Mouse (Mus musculus): ENCODE data around the gene Ifitm2. TPM values are rescaled to one million over a fixed set of nuclear protein-coding genes. Genes with fewer than 3 reads are reported as not detected.

The Ifitm2 gene
- polyA plus RNA-seq, 1 experiment from 2014 or later = 234 TPM

DNA sequence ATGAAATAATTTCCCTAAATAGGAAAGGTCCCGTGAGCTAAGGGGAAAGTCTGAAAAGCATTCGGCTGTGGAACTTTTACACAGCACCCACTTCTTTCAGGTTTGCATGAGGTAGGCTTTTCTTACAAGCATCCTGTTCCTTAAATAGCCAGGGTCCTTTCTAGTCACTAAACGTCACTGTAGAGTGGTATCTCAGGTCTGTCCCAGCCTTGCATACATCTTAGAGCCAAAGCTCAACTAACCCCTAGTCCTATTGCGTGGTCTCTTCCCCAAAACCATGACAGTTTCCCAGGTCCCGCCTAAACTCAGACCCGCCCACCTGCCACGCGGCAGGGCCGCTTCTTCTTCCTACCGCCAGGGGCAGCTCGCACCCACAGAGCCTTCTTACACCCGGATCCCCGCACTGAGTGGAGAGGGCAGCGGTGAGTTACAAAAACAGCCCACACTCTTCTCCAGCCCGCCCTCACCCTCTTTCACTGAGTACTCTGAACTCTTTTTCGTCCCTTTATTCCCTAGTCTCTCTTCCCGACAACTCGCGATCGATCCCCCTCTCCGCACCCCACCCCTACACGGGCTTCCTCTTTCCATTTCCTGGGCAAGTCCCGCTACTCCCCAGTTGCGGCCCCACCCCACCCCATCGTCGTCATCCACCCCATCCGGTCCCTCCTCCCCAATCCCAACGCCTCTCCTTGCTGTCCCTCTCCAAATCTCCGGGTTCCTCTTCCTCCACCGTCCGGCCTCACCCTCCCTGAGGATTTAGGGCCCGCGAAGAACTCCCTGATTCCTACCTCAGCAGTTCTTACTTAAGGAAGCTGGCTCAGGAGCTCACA is 14.3 kb downstream of the Ifitm2 start, which contains the start of gene Pgghg:
Gene Pgghg, plus strand, starts transcription at position 170 of the 830 bp plus-strand sequence.
- Histone ChIP-seq H3K36me3 (replicated peaks; ENCODE audit: control insufficient read depth, insufficient read depth) (no peaks in the 10 kb centered on the region), H3K4me2 (replicated peaks) (peak within 1 kb of the TSS; percentile 54), H3K9ac (peak within 1 kb of the TSS; percentile 57), H3K9me3 (ENCODE audit: control insufficient read depth, low read length) (no peaks in the 10 kb centered on the region), H3K4me3 (replicated peaks; ENCODE audit: low read length) (peak within 1 kb of the TSS; percentile 43), H3K27me3 (ENCODE audit: control insufficient read depth, insufficient read depth, low read length) (0 out of 2 replicates have a peak, but pooled peaks cover 2% of the 10 kb centered on the region), H3K4me1 (replicated peaks; ENCODE audit: control insufficient read depth, insufficient read depth, low read length) (peaks cover 16% of the 10 kb centered on the region; the same call in 1 of the 2 replicates), H3K27ac (peak within 1 kb of the TSS; percentile 62; the same call in 1 of the 2 replicates)
- WGBS = 4% methylated on average over 33 of the region's 33 CpGs
- DNase-seq (ENCODE audit: low spot score) (peak; percentile 72), ATAC-seq (ENCODE audit: low FRiP score) (peak; percentile 79)

DNA sequence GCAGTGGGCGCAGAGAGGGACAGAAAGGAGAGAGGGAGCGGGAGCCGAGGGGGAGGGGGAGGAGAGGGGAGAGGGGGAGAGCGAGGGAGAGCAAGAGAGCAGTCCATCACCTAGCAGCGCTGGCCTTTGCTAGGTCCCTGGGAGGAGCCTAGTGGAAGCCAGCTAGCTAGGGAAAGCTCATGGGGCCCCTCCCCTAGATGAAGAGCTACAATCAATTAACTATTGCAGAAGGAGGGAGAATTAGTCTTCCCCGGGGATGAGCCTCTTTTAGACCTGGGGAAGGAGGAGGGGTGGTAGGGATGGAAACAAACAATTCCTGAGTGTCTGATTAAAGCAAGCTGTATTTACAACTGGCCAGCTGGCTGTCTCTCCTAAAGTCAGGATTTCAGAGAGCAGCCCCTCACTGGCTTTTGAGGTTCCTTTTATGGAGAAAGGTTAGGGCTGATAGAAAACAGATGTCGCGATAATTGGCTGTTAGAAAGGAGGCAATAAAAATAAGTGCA is 16.1 kb downstream of the Ifitm2 start:
- Histone ChIP-seq H3K36me3 (replicated peaks; ENCODE audit: control insufficient read depth, insufficient read depth) (no peaks in the 10 kb centered on the region), H3K9ac (no peak overlapping the region), H3K27me3 (ENCODE audit: control insufficient read depth, insufficient read depth, low read length) (0 out of 2 replicates have a peak, but pooled peaks cover 2% of the 10 kb centered on the region), H3K4me1 (replicated peaks; ENCODE audit: control insufficient read depth, insufficient read depth, low read length) (peaks cover 16% of the 10 kb centered on the region; the same call in 1 of the 2 replicates), H3K9me3 (ENCODE audit: control insufficient read depth, low read length) (no peaks in the 10 kb centered on the region), H3K4me3 (replicated peaks; ENCODE audit: low read length) (no peak overlapping the region), H3K27ac (no peak overlapping the region), H3K4me2 (replicated peaks) (no peak overlapping the region; the same call in 1 of the 2 replicates)
- ATAC-seq (ENCODE audit: low FRiP score) = no peak
- WGBS = 11% methylated on average over 8 of the region's 8 CpGs
- no peak for DNase-seq (ENCODE audit: low spot score)

DNA sequence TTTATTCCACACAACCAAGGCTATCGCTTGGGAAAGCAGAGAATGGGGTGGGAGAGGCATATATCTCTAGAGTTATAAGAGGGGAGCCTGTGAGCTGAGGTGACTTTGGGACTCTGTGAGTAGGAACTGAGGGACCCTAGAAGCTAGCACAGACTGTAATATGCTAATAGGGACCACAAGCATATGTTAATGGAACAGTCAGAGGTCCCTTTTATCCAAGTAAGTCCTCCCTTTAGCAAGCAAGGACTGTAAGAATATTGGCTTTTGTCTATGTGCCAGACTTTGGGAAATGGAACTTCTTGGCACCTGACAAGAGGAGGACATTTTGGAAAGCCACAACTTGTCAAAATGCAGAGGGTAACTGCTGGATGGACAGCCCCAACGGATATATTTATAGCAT is 16.9 kb downstream of the Ifitm2 start:
- Histone ChIP-seq H3K4me3 (replicated peaks; ENCODE audit: low read length) (no peak overlapping the region), H3K4me2 (replicated peaks) (no peak overlapping the region), H3K9ac (no peak overlapping the region), H3K9me3 (ENCODE audit: control insufficient read depth, low read length) (no peaks in the 10 kb centered on the region), H3K36me3 (replicated peaks; ENCODE audit: control insufficient read depth, insufficient read depth) (no peaks in the 10 kb centered on the region), H3K27me3 (ENCODE audit: control insufficient read depth, insufficient read depth, low read length) (0 out of 2 replicates have a peak, but pooled peaks cover 2% of the 10 kb centered on the region), H3K4me1 (replicated peaks; ENCODE audit: control insufficient read depth, insufficient read depth, low read length) (peaks cover 16% of the 10 kb centered on the region; the same call in 1 of the 2 replicates), H3K27ac (no peak overlapping the region)
- WGBS = 19% methylated on average over 2 of the region's 2 CpGs
- DNase-seq (ENCODE audit: low spot score) = no peak
- no peak for ATAC-seq (ENCODE audit: low FRiP score)

DNA sequence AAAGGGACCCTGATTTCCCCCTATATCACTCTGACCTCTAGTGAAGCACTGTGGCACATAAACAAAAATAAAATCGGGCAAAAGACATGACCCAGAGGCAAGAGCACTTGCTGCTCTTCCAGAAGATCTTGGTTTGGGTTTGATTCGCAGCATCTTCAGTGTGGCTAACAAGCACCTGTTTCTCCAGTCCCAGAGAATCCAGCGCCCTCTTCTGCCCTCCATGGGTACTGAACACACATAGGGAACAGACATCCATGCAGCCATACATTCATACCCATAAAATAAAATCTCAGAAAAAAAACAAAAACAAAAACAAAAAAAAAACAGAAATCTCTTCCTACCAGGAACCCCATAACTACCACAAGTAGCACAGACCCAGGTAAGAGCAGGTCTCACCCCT is 17.4 kb downstream of the Ifitm2 start:
- Histone ChIP-seq H3K4me2 (replicated peaks) (no peak overlapping the region), H3K9ac (no peak overlapping the region), H3K27ac (no peak overlapping the region), H3K9me3 (ENCODE audit: control insufficient read depth, low read length) (no peaks in the 10 kb centered on the region), H3K4me1 (replicated peaks; ENCODE audit: control insufficient read depth, insufficient read depth, low read length) (peaks cover 16% of the 10 kb centered on the region; the same call in 1 of the 2 replicates), H3K36me3 (replicated peaks; ENCODE audit: control insufficient read depth, insufficient read depth) (no peaks in the 10 kb centered on the region), H3K27me3 (ENCODE audit: control insufficient read depth, insufficient read depth, low read length) (0 out of 2 replicates have a peak, but pooled peaks cover 2% of the 10 kb centered on the region), H3K4me3 (replicated peaks; ENCODE audit: low read length) (no peak overlapping the region)
- WGBS = 45% methylated on average over 3 of the region's 3 CpGs
- DNase-seq (ENCODE audit: low spot score) (no peak), ATAC-seq (ENCODE audit: low FRiP score) (no peak)

DNA sequence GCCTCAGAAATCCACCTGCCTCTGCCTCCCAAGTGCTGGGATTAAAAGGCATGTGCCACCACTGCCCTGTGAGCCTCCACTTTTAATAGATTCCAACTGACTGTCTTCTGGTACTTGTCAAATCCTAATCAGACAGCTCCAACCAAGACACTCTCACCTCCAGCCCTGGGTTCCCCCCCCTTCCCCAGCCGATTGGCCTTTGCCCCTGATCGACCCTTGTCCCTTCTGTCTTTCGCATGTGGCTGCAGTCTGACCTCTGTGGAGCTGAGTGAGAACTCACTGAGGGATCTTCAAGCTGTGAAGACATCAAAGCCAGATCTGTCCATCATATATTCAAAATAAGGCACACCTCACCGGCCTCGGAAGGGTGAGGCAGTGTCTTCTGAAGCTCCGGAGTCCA is 28.6 kb downstream of the Ifitm2 start:
- H3K4me3 ChIP-seq (replicated peaks; ENCODE audit: low read length) = no peak overlapping the region
- 89% methylated on average over 6 of the region's 6 CpGs for WGBS
- H3K36me3 ChIP-seq (replicated peaks; ENCODE audit: control insufficient read depth, insufficient read depth) = no peaks in the 10 kb centered on the region
- no peak overlapping the region for H3K9ac ChIP-seq
- ATAC-seq (ENCODE audit: low FRiP score) = no peak
- H3K27ac ChIP-seq = no peak overlapping the region
- H3K4me1 ChIP-seq (replicated peaks; ENCODE audit: control insufficient read depth, insufficient read depth, low read length) = peaks cover 9% of the 10 kb centered on the region; the same call in 1 of the 2 replicates
- no peak overlapping the region for H3K4me2 ChIP-seq (replicated peaks)
- no peaks in the 10 kb centered on the region for H3K9me3 ChIP-seq (ENCODE audit: control insufficient read depth, low read length)
- DNase-seq (ENCODE audit: low spot score) = no peak
- peaks cover 32% of the 10 kb centered on the region for H3K27me3 ChIP-seq (ENCODE audit: control insufficient read depth, insufficient read depth, low read length)

DNA sequence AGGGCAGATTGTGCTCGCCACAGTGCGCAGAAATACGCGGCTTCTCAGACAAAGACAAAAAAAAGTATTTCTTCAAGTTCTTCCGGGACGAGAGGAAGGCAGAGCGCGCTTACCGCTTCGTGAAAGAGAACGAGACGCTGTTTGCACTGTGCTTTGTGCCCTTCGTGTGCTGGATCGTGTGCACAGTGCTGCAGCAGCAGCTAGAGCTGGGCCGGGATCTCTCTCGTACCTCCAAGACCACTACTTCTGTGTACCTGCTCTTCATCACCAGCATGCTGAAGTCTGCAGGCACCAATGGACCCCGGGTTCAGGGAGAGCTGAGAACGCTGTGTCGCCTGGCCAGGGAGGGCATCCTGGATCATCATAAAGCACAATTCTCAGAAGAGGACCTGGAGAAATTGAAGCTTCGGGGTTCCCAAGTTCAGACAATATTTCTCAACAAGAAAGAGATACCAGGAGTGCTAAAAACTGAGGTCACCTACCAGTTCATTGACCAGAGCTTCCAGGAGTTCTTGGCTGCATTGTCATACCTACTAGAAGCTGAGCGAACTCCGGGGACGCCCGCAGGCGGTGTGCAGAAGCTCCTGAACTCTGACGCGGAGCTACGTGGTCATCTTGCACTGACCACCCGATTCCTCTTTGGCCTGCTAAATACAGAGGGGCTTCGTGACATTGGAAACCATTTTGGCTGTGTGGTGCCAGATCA is 32.6 kb downstream of the Ifitm2 start:
- Histone ChIP-seq H3K9ac (peak overlapping the region; percentile 47), H3K27me3 (ENCODE audit: control insufficient read depth, insufficient read depth, low read length) (peaks cover 66% of the 10 kb centered on the region), H3K36me3 (replicated peaks; ENCODE audit: control insufficient read depth, insufficient read depth) (no peaks in the 10 kb centered on the region), H3K4me1 (replicated peaks; ENCODE audit: control insufficient read depth, insufficient read depth, low read length) (peaks cover 11% of the 10 kb centered on the region; the same call in 1 of the 2 replicates), H3K27ac (no peak overlapping the region), H3K9me3 (ENCODE audit: control insufficient read depth, low read length) (no peaks in the 10 kb centered on the region), H3K4me2 (replicated peaks) (peak overlapping the region; percentile 75), H3K4me3 (replicated peaks; ENCODE audit: low read length) (peak overlapping the region; percentile 40)
- DNase-seq (ENCODE audit: low spot score) = peak; percentile 40
- no peak for ATAC-seq (ENCODE audit: low FRiP score)
- 22% methylated on average over 30 of the region's 30 CpGs for WGBS

DNA sequence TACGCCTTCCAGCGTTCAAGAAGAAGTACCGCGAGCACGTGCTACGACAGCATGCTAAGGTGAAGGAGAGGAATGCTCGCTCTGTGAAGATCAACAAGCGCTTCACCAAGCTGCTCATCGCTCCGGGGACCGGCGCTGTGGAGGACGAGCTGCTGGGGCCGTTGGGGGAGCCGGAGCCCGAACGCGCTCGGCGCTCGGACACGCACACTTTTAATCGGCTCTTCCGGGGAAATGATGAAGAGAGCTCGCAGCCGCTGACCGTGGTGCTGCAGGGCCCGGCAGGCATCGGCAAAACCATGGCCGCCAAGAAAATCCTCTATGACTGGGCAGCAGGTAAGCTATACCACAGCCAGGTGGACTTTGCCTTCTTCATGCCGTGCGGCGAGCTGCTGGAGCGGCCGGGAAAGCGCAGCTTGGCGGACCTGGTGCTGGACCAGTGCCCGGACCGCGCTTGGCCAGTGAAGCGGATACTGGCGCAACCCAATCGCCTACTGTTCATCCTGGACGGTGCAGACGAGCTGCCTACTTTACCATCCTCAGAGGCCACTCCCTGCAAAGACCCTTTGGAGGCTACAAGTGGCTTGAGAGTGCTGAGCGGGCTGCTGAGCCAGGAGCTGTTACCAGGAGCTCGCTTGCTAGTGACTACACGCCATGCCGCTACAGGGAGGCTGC is 33.3 kb downstream of the Ifitm2 start:
- Histone ChIP-seq H3K27me3 (ENCODE audit: control insufficient read depth, insufficient read depth, low read length) (peaks cover 66% of the 10 kb centered on the region), H3K4me3 (replicated peaks; ENCODE audit: low read length) (peak overlapping the region; percentile 40), H3K4me2 (replicated peaks) (peak overlapping the region; percentile 75), H3K9me3 (ENCODE audit: control insufficient read depth, low read length) (no peaks in the 10 kb centered on the region), H3K36me3 (replicated peaks; ENCODE audit: control insufficient read depth, insufficient read depth) (no peaks in the 10 kb centered on the region), H3K27ac (no peak overlapping the region), H3K9ac (peak overlapping the region; percentile 47), H3K4me1 (replicated peaks; ENCODE audit: control insufficient read depth, insufficient read depth, low read length) (peaks cover 11% of the 10 kb centered on the region; the same call in 1 of the 2 replicates)
- WGBS = under 1% methylated on average over 49 of the region's 49 CpGs
- DNase-seq (ENCODE audit: low spot score) = peak; percentile 26
- no peak; the same call in 1 of the 2 replicates for ATAC-seq (ENCODE audit: low FRiP score)

DNA sequence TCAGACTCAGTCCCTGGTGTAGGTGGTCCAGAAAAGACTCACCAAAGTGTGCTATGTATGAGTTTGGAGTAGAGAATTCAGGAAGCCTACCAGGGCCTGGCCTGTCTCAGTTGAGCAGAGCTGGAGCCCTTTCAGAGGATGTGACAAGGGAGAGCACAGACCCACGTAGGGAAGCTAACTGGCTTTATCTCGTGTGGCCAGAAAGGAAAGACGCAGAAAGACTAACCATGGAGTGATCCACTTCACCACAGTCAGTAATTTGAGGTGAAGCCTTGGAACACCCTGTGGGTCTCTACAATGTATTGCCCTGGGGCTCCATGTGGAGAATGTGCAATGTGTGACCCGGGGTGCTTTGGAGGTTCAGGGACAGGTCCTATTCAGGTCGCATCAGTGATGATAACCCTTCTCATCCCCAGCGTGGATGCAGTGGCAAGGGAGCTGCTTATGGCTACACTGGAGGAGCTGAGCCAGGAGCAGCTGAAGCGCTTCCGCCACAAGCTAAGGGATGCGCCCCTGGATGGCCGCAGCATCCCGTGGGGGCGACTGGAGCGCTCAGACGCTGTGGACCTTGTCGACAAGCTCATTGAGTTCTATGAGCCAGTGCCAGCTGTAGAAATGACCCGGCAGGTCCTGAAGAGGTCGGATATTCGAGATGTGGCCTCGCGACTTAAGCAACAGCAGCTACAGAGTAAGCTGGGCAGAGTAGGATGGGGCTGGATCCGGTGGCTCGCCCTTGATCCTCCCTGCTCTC is 34.4 kb downstream of the Ifitm2 start:
- Histone ChIP-seq H3K4me1 (replicated peaks; ENCODE audit: control insufficient read depth, insufficient read depth, low read length) (peaks cover 11% of the 10 kb centered on the region; the same call in 1 of the 2 replicates), H3K9ac (no peak overlapping the region), H3K4me3 (replicated peaks; ENCODE audit: low read length) (0 out of 2 replicates have a peak overlapping the region, but pooled peaks have one; percentile 40), H3K27ac (no peak overlapping the region), H3K36me3 (replicated peaks; ENCODE audit: control insufficient read depth, insufficient read depth) (no peaks in the 10 kb centered on the region), H3K27me3 (ENCODE audit: control insufficient read depth, insufficient read depth, low read length) (peaks cover 66% of the 10 kb centered on the region), H3K9me3 (ENCODE audit: control insufficient read depth, low read length) (no peaks in the 10 kb centered on the region), H3K4me2 (replicated peaks) (no peak overlapping the region)
- no peak for ATAC-seq (ENCODE audit: low FRiP score)
- WGBS = 27% methylated on average over 22 of the region's 22 CpGs
- DNase-seq (ENCODE audit: low spot score) = no peak
